Mouse (Mus musculus) liver, embryonic 14.5 days (tissue): ENCODE results near the gene Efhc1. TPM values are rescaled to one million over a fixed set of nuclear protein-coding genes. Genes with fewer than 3 reads are reported as not detected.

Experiments
- ATAC-seq: fragments of 200-750 bp; cut with Nextera tagmentation; 2 replicates; pipeline ENCODE4 v1.8.0; 2017; ENCODE audit warnings: moderate number of reproducible peaks, mild to moderate bottlenecking, moderate library complexity; ENCODE audit not compliant: insufficient read depth
- DNase-seq, 3 experiments: peaks; one replicate each; pipeline ENCODE4 v3.0.0-alpha.2; 2012 to 2013; ENCODE audit warnings: low read depth in 3 of 3, low spot score in 3 of 3
- H3K27ac ChIP-seq: fragments of 300-500 bp; sonication (generic); 2 replicates; pipeline ENCODE4 v1.5.1; 2014; ENCODE audit warnings: moderate library complexity, mild to moderate bottlenecking, control low read depth, inconsistent platforms
- H3K27me3 ChIP-seq: fragments of 300-500 bp; sonication (generic); 2 replicates; pipeline ENCODE4 v1.6.1; 2014; ENCODE audit warnings: mild to moderate bottlenecking, low read length, moderate library complexity; ENCODE audit not compliant: control insufficient read depth, insufficient read depth
- H3K36me3 ChIP-seq: fragments of 300-500 bp; sonication (generic); replicated peaks from 2 replicates; pipeline ENCODE4 v1.6.1; 2014; ENCODE audit warnings: low read depth; ENCODE audit not compliant: control insufficient read depth, insufficient read depth
- H3K4me1 ChIP-seq, 2 experiments: fragments of 200-500 bp in 1 of 2; fragments of 300-500 bp in 1 of 2; sonication (generic) in 1 of 2; replicated peaks; 2 replicates each; pipeline ENCODE4 v1.6.1; 2012 to 2014; ENCODE audit warnings: antibody characterized with exemption in 1 of 2, inconsistent platforms in 1 of 2, low read length in 1 of 2; ENCODE audit not compliant: control insufficient read depth in 2 of 2, insufficient read depth in 2 of 2
- H3K4me2 ChIP-seq: fragments of 300-500 bp; sonication (generic); 2 replicates; pipeline ENCODE4 v1.6.1; 2014; ENCODE audit warnings: low read depth, mild to moderate bottlenecking, control low read depth, moderate library complexity
- H3K4me3 ChIP-seq, 2 experiments: fragments of 200-500 bp in 1 of 2; fragments of 300-500 bp in 1 of 2; sonication (generic) in 1 of 2; 2 replicates each; pipeline ENCODE4 v1.5.1; 2012 to 2014; ENCODE audit warnings: low read depth in 2 of 2, low read length in 2 of 2, mild to moderate bottlenecking in 2 of 2, control low read depth in 1 of 2, inconsistent platforms in 1 of 2, moderate library complexity in 1 of 2; ENCODE audit not compliant: insufficient read depth in 1 of 2
- H3K9ac ChIP-seq: fragments of 300-500 bp; sonication (generic); replicated peaks from 2 replicates; pipeline ENCODE4 v1.6.1; 2014; ENCODE audit warnings: mild to moderate bottlenecking, control low read depth, moderate library complexity
- H3K9me3 ChIP-seq: fragments of 300-500 bp; sonication (generic); 2 replicates; pipeline ENCODE4 v1.6.1; 2016; ENCODE audit warnings: low read length, mixed read lengths; ENCODE audit not compliant: control insufficient read depth
- CTCF ChIP-seq: IDR thresholded peaks from 2 replicates; pipeline ENCODE4 v1.5.1; 2016; ENCODE audit warnings: antibody characterized with exemption, low read depth, control low read depth
- EP300 ChIP-seq: IDR thresholded peaks from 2 replicates; pipeline ENCODE4 v1.6.1; 2016; ENCODE audit warnings: antibody characterized with exemption, low read depth
- WGBS: fragments of 180-500 bp; shearing (Covaris S2); extraction: QIAGEN DNeasy Blood & Tissue Kit; methylation state at CpG from one replicate; pipeline ENCODE4 v1.1.7; 2014; ENCODE audit not compliant: insufficient replicate concordance; 5-methylcytosine and 5-hydroxymethylcytosine counted together
- polyA plus RNA-seq, 2 experiments: library from polyadenylated mRNA; depleted of rRNA in 1 of 2; stranded (reverse) in 1 of 2; unstranded in 1 of 2; fragments of >200 nt; fragmentation: Nextera tagmentation in 1 of 2; extraction: Ambion mirVana in 1 of 2; gene quantifications; 2 replicates each; pipeline versions ENCODE4 v1.2.1 to v1.2.3; 2012 to 2014

Efhc1 gene
- polyA plus RNA-seq, 2 experiments = 0.21 to 0.32 TPM

- H3K4me3 ChIP-seq = no peak overlapping the region
- no peak for DNase-seq
- H3K9ac ChIP-seq = no peak overlapping the region
- H3K27me3 ChIP-seq = no peaks in the 10 kb centered on the region
- no peak for ATAC-seq
- no peaks in the 10 kb centered on the region for H3K9me3 ChIP-seq
- 43% methylated on average over 2 of the region's 2 CpGs for WGBS
- H3K36me3 ChIP-seq = no peaks in the 10 kb centered on the region
- no peak overlapping the region for H3K27ac ChIP-seq
- TF ChIP-seq EP300 = no peak
- no peak for TF ChIP-seq CTCF
- no peaks in the 10 kb centered on the region for H3K4me1 ChIP-seq
- no peak overlapping the region for H3K4me2 ChIP-seq
Observed at GRCm38 (mm10) chr1:20969642-20970041, 18.2 kb downstream of the Efhc1 start.

GRCm38 (mm10) chr1:20973389-20973788 lies 22.0 kb downstream of the Efhc1 start:
- DNase-seq = no peak
- H3K9me3 ChIP-seq = no peaks in the 10 kb centered on the region
- no peaks in the 10 kb centered on the region for H3K36me3 ChIP-seq
- H3K4me2 ChIP-seq = no peak overlapping the region
- no peak overlapping the region for H3K9ac ChIP-seq
- no peak for ATAC-seq
- WGBS = 25% methylated on average over 6 of the region's 6 CpGs
- H3K4me3 ChIP-seq = no peak overlapping the region
- no peak overlapping the region for H3K27ac ChIP-seq
- H3K27me3 ChIP-seq = no peaks in the 10 kb centered on the region
- H3K4me1 ChIP-seq = no peaks in the 10 kb centered on the region
- TF ChIP-seq CTCF (no peak), EP300 (no peak)

GRCm38 (mm10) chr1:20974341-20975135 lies 23.1 kb downstream of the Efhc1 start:
- Histone ChIP-seq H3K4me2 (no peak overlapping the region), H3K9me3 (no peaks in the 10 kb centered on the region), H3K36me3 (no peaks in the 10 kb centered on the region), H3K27ac (no peak overlapping the region), H3K4me1 (no peaks in the 10 kb centered on the region), H3K27me3 (no peaks in the 10 kb centered on the region), H3K9ac (no peak overlapping the region), H3K4me3 (no peak overlapping the region)
- DNase-seq = no peak
- TF ChIP-seq CTCF (no peak), EP300 (no peak)
- 47% methylated on average over 9 of the region's 9 CpGs for WGBS
- no peak for ATAC-seq

- no peak for TF ChIP-seq CTCF
- no peak for TF ChIP-seq EP300
Observed at GRCm38 (mm10) chr1:20980553-20980952, 29.1 kb downstream of the Efhc1 start.

GRCm38 (mm10) chr1:20981764-20982163 lies 30.3 kb downstream of the Efhc1 start:
- no peak for ATAC-seq
- H3K27me3 ChIP-seq = no peaks in the 10 kb centered on the region
- 75% methylated on average over 6 of the region's 6 CpGs for WGBS
- no peaks in the 10 kb centered on the region for H3K9me3 ChIP-seq
- TF ChIP-seq EP300 = no peak
- TF ChIP-seq CTCF = no peak
- H3K4me3 ChIP-seq = no peak overlapping the region
- no peak overlapping the region for H3K4me2 ChIP-seq
- no peaks in the 10 kb centered on the region for H3K36me3 ChIP-seq
- no peak overlapping the region for H3K9ac ChIP-seq
- no peak for DNase-seq
- H3K4me1 ChIP-seq = no peaks in the 10 kb centered on the region
- H3K27ac ChIP-seq = no peak overlapping the region

More at GRCm38 (mm10) chr1:20980553-20980952, 29.1 kb downstream of the Efhc1 start:
- Histone ChIP-seq H3K4me2 (no peak overlapping the region), H3K4me3 (no peak overlapping the region), H3K9ac (no peak overlapping the region), H3K27ac (no peak overlapping the region), H3K36me3 (no peaks in the 10 kb centered on the region), H3K9me3 (no peaks in the 10 kb centered on the region), H3K4me1 (no peaks in the 10 kb centered on the region), H3K27me3 (no peaks in the 10 kb centered on the region)
- WGBS = 38% methylated on average over 1 of the region's 1 CpGs
- ATAC-seq = no peak
- DNase-seq = no peak
